Mouse (Mus musculus) large intestine, adult 2 months (tissue): ENCODE data around the gene Tom1. TPM values are rescaled to one million over a fixed set of nuclear protein-coding genes. Genes with fewer than 3 reads are reported as not detected.
A peak's percentile ranks its signal among the peaks of the same experiment; 100 is the strongest.

ENCODE experiments used
- DNase-seq: peaks from one replicate; pipeline ENCODE4 v3.0.0-alpha.2; 2012; ENCODE audit warnings: low read depth, low spot score
- WGBS: fragments of 180-500 bp; shearing (Covaris S2); methylation state at CpG from one replicate; pipeline ENCODE4 v1.1.7; 2018; 5-methylcytosine and 5-hydroxymethylcytosine counted together
- polyA plus RNA-seq: library from polyadenylated mRNA; depleted of rRNA; stranded (reverse); fragments of >200 nt; gene quantifications from 2 replicates; pipeline ENCODE4 v1.2.3, GENCODE M21; 2012; rRNA removed

Tom1 gene
- polyA plus RNA-seq = 23.9 and 28.2 TPM in 2 replicates

DNA sequence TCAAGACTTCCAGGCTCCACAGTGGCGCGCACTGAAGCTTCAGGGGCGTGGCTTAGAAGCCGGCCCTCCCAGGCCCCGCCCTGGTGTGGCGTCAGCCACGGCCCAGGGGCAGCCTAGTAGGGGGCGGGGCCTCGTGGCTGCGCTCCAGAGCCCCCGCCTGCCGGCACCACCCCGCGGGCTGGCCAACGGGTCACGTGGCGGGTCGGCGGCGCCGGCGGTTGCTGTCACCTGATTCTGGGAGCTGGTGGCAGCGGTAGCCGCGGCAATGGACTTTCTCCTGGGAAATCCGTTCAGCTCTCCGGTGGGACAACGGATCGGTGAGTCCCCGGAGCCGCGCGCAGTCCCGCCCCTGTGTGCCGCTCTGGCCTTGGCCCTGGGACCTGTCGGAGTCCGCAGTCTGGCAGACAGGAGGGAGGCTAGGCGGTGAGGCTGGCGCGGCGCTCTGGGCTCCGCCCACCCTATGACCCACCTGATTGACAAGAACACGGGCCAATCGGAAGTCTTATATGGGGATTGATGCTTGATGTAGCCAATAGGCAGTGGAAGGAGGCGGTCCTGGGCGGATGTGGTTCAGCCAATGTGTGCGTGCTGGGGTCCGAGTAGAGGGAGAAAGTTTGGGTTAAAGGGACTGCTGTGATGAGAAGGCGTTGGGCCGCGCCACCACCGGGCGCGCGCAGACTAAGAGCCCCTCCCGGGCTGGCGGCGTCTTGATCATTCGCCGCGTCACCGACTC, at the start of gene Tom1:
Tom1 (plus strand) TSS at position 195 of the 733 bp plus-strand sequence.
- DNase-seq = peak; percentile 90
- 1% methylated on average over 62 of the region's 62 CpGs for WGBS

DNA sequence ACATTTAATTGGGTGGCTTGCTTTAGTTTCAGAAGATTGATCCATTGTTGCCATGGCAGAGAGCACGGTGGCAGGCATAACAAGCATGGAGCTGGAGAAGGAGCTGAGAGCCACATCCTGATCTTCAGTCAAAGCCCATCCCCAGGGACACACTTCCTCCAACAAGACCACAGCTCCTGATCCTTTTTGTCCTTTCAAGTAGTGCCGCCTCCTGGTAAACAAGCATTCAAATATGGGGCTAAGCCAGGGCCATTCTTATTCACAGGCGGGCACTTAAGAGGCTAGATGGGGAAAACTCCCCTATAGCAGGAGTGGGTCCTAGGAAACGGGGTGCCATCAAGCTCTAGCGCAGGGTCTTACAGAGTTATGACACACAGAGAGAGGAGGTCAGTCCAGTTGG, 46.1 kb upstream of the Tom1 start:
- no peak for DNase-seq
- WGBS = 91% methylated on average over 5 of the region's 5 CpGs

GRCm38 (mm10) chr8:74990021-74990420, 43.5 kb upstream of the Tom1 start:
- no peak for DNase-seq
- 13% methylated on average over 15 of the region's 15 CpGs for WGBS

DNA sequence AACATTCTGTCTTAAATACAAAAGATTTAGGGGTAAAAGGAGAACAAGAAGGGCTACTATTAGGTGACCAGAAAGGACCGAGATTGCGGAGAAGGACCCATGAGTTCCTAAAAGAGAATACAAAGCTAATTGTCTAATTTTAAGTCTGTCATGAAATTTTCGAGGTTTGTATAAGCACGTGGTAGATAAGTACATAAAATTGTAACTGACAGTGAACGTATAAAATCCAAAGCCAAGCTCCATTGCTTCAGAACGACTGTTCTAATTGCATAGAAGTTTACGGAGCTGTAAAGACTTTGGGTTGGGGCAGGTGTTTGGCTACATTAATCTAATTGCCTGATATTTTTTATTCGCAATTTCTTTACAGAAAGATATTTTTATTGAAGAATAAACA, 40.4 kb upstream of the Tom1 start, which contains the start of gene Hmgxb4:
Hmgxb4 (plus strand) TSS at position 276 of the 394 bp plus-strand sequence.
- WGBS = 10% methylated on average over 8 of the region's 8 CpGs
- no peak for DNase-seq

DNA sequence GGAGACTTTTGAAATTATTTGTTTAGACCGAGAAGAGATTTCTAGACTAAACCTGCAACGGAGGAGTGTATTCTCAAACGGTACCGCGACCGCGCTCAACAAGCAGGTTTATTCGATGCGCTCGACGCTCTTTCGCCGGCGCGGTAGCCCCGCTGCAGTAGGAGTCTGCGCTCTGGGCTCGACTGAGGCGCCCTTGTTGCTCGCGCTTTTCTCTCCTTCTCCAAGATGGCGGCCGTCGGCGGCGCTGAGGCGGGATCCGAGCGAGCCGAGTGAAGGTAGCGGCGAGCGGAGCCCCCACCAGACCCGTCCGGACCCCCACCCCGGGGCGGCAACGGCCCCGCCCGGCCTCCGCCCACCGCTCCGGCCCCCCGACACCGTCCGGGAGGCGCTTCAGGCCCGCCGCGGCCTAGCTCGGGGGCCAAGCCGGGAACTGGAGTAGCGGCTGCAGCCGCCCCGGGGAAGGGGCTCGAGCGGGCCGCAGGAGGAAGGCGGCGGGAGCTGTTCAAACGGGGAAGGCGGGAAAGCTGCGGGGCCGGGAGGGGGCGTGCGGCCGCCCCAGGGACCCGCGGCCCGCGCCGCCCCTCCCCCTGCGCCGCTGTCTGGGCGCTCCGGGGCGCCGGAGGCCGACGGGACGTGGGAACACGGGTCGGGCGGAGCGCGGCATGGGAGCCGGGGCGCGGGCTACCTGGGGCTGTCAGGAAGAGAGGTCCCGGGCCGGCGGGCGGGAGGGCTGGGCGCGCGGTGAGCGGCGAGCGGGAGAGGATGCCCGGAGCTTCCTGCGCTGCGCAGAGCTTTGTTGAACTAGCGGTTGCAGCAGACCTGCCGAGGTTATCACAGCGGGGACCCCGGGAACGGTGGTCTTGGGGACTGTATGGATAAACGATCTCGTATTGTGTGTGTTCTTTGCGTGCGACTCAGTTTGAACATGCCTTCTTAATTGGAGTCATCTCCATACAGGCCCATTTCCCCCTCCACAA, 39.7 kb upstream of the Tom1 start:
- WGBS = under 1% methylated on average over 106 of the region's 111 CpGs

GRCm38 (mm10) chr8:74994540-74994939, 39.0 kb upstream of the Tom1 start:
- DNase-seq = no peak
- WGBS = 6% methylated on average over 7 of the region's 7 CpGs

More for the DNA sequence above, 39.7 kb upstream of the Tom1 start:
- DNase-seq = peak; percentile 52

DNA sequence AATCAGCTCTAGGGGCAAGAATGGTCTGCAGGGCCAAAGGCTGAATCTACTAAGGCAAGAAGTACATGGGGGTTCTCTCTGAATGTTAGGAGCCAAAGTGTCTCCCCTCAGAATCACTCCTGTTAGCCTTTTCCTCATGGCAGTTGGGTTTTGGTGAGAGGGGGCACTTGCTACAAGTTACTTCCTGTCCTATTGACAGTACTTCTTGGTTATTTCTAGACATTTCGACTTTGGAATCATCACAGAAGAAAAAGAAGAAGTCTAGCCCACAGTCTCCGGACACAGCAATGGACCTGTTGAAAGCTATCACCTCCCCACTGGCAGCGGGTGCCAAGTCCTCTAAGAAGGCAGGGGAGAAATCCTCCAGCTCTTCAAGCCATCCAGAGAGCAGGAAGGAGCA, 33.1 kb upstream of the Tom1 start:
- WGBS = 96% methylated on average over 3 of the region's 3 CpGs
- no peak for DNase-seq

GRCm38 (mm10) chr8:75008826-75009225, 24.7 kb upstream of the Tom1 start:
- WGBS = 42% methylated on average over 2 of the region's 2 CpGs

DNA sequence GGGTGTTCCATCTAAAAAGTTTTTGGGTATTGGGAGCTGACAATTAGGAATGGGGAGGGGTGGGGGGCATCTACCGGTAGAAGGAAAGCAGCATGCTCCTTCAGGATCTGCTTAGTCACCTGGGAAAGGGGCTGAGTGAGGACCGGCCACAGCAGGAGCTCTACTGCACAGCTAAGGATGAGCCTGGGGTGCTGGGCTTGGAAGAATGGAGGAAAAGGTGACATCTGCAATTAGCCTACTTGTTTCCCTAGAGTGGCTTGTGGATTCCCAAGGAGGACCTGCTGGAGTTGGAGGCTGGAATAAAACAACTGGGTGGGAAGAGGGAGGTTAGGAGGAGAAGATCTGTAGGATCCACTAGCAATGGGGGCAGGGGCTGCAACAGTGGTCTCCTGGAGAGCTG, 19.9 kb upstream of the Tom1 start:
- WGBS = 58% methylated on average over 2 of the region's 2 CpGs
- no peak for DNase-seq

More at GRCm38 (mm10) chr8:75008826-75009225, 24.7 kb upstream of the Tom1 start:
- no peak for DNase-seq

- no peak for DNase-seq
Measured at GRCm38 (mm10) chr8:75013964-75014363, 19.5 kb upstream of the Tom1 start.

GRCm38 (mm10) chr8:75015981-75016380, 17.5 kb upstream of the Tom1 start:
- 62% methylated on average over 2 of the region's 2 CpGs for WGBS
- DNase-seq = no peak

More at GRCm38 (mm10) chr8:75013964-75014363, 19.5 kb upstream of the Tom1 start:
- WGBS = 71% methylated on average over 3 of the region's 3 CpGs

DNA sequence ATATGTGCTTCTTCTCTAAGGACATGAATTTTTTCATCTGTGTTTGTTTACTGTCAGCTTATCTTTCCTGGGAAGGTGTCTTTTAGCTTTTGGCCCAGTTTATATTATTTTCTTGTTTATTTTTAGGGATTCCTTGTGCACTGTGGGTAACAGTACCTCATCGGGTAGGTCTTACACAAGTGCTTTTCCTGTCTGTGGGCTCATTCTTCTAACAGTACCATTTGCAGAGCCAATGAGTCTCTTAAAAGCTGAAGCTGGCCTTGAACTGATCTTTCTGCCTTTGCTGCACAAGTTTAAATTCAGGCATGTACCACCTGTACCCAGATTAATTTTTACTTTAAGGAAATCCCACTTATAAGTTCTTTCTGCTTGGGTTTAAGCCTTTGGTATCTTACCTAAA, 17.1 kb upstream of the Tom1 start:
- no peak for DNase-seq
- 57% methylated on average over 1 of the region's 1 CpGs for WGBS

DNA sequence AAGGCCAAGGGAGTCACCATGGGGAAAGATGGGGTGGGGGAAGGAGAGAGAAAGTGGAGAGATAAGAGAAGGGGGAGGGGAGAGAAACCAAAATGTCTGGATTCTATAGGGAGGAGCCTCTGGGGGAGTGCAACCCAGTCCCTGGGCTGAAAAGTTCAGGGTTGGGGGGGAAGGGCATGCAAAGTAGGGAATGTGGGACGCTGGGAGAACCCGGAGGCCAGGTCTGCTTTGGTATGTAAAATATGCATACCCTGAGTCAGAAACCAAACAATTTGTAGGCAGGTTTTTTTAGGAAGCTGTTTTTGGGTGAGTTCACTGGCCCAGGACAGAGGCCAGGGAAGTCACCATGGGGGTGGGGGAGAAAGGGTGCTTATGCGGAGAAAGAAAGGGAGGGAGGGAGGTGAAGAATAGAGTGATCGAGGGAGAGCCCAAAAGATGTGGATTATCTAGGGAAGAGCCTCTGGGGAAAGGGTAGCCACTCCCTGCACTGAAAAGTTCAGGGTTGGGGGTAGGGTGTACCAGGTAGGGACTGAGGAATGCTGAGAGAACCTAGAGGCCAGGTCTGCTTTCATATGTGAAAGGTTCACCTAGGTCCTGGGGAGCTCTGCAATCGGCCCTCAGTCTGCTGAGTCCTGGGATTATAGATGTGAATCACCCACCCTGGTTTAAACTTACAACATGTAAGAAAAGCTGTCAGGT, 15.1 kb upstream of the Tom1 start:
- 60% methylated on average over 5 of the region's 5 CpGs for WGBS
- no peak for DNase-seq

DNA sequence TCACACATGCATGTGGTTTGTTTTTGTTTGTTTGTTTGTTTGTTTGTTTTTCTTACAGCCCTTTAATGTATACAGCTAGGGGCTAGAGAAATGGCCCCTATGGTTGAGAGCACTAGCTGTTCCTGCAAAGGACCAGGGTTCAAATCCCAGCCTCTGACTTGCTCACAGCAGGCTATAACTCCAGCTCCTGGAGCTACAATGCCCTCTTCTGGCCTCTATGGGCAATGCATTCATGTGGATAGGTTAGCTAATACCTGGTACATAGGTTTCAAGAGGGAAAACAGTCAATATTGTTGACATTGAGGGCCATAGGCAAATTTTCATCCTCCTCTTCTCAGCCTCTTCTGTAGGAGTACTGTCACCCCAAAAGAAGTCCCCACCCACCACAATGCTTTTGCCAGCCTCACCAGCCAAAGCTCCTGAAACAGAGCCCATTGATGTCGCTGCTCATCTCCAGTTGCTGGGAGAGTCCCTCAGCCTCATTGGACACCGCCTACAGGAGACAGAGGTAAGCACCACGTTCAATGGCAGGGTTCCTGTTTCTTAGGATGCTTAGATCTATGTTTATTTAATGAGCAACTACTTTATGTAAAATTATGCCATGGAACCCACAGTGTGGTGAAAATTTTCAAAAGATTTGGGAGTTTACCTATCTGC, 9.7 kb upstream of the Tom1 start:
- no peak for DNase-seq
- 92% methylated on average over 3 of the region's 3 CpGs for WGBS

DNA sequence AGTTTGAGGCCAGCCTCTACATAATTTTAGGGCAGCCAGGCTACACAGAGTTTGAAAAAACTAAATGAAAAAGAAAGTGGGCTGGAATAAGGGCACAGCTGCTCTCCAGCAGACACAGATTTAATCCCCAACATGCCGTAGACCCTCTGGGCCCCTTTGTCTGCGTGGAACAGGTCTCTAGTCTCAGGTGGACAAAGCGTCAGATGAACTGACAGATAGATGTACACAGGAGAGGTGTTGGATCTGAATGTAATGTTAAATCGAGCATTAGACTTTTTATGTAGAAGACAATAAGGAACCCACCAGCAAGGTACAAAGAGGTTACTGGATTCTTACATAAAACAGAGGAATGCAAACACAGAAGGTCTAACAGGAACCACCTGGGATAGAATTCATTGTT, 7.7 kb upstream of the Tom1 start:
- DNase-seq = no peak
- 92% methylated on average over 4 of the region's 4 CpGs for WGBS

DNA sequence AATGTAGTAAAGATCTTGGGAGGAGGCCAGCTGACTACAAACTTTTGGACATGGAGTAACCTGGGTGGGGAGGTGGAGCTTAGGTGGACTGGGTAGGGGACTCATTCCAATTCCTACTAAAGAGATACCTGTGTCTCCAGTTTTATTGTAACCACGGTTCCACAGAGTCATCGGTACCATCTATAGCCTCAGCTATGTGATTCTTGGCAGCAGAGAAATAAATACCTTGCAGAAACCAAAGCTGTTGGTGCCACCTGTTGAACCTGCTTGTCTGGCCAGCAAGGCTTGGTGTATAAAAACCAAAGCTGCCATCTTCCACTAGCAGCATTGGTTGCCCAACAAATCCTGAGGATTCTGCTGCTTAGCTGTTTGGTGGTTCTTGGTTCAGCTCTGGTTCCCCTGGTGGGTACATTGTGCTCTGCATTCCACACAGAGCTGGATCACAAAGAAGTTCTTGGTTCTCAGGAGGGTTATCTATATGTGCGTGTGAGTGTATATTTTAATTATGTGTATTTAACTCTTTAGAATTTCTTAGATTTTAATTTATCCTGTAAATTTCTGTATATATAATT, 3.0 kb upstream of the Tom1 start:
- WGBS = 89% methylated on average over 3 of the region's 3 CpGs
- DNase-seq = no peak

- WGBS = 67% methylated on average over 5 of the region's 5 CpGs
- no peak for DNase-seq
Measured at GRCm38 (mm10) chr8:75032961-75033360, 544 bp upstream of the Tom1 start.

DNA sequence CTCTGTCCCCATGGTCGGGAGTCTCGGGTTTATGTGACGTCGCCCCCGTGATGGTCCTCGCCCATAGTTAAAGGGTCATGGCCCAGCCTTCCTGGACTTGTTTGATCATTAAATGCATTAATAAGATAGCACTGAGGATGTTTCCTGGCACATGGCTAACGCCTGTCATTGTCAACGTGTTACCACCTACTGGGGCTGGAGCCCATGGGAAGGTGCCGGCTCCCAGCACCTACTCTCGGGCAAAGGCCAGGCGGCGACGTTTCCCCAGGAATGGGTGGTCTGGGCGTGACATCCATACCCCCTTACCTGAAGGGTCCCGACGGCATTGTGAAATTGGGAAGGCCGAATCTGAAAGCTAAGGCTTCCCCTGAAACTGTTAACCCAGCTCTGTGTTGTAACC, 780 bp downstream of the Tom1 start:
- under 1% methylated on average over 17 of the region's 17 CpGs for WGBS
- DNase-seq = no peak

DNA sequence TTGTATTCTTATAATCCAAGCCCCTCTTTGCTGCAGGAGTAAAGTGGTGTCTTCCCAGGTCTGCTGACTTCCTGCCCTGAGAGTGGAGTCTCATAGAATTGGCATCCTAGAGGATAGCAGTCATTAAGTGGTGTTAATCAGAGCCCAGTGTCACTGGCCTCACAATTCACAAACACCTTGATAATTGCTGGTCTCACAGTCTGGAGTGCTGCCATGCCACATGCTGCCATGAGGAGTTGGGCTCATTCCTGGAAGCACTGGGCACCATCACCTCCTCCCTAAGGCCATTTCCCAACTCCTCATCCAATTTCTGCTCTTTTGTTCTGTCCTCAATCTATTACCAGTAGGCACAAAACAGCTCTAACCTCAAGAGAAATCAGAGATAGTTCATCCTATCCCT, 2.1 kb downstream of the Tom1 start:
- no peak for DNase-seq
